Mouse (Mus musculus) embryonic facial prominence, embryonic 11.5 days (tissue): ENCODE results near the gene Fam214b. TPM values are rescaled to one million over a fixed set of nuclear protein-coding genes. Genes with fewer than 3 reads are reported as not detected.

Experiments used
- ATAC-seq: fragments of 200-750 bp; cut with Nextera tagmentation; replicated peaks from 2 replicates; pipeline ENCODE4 v1.8.0; 2017; ENCODE audit warnings: low read depth; ENCODE audit not compliant: insufficient number of reproducible peaks, low FRiP score, low TSS enrichment
- DNase-seq: peaks from one replicate; pipeline ENCODE4 v3.0.0-alpha.2; 2015; ENCODE audit warnings: low spot score
- H3K27ac ChIP-seq: fragments of 300-500 bp; sonication (generic); replicated peaks from 2 replicates; pipeline ENCODE4 v1.5.1; 2014; ENCODE audit warnings: mild to moderate bottlenecking, low read depth, low read length, control low read depth
- H3K27me3 ChIP-seq: fragments of 300-500 bp; sonication (generic); 2 replicates; pipeline ENCODE4 v1.6.1; 2014; ENCODE audit warnings: mild to moderate bottlenecking, low read length, moderate library complexity, mixed read lengths; ENCODE audit not compliant: control insufficient read depth, insufficient read depth
- H3K36me3 ChIP-seq: fragments of 300-500 bp; sonication (generic); replicated peaks from 2 replicates; pipeline ENCODE4 v1.6.1; 2014; ENCODE audit warnings: low read depth, mild to moderate bottlenecking, low read length, moderate library complexity, mixed read lengths; ENCODE audit not compliant: control insufficient read depth, insufficient read depth
- H3K4me1 ChIP-seq: fragments of 300-500 bp; sonication (generic); 2 replicates; pipeline ENCODE4 v1.6.1; 2014; ENCODE audit warnings: low read length, mixed read lengths; ENCODE audit not compliant: control insufficient read depth, insufficient read depth
- H3K4me2 ChIP-seq: fragments of 300-500 bp; sonication (generic); 2 replicates; pipeline ENCODE4 v1.6.1; 2014; ENCODE audit warnings: low read depth, mild to moderate bottlenecking, control low read depth, low read length, moderate library complexity
- H3K4me3 ChIP-seq: fragments of 300-500 bp; sonication (generic); 2 replicates; pipeline ENCODE4 v1.5.1; 2014; ENCODE audit warnings: low read depth, low read length, control low read depth
- H3K9ac ChIP-seq: fragments of 300-500 bp; sonication (generic); replicated peaks from 2 replicates; pipeline ENCODE4 v1.6.1; 2014; ENCODE audit warnings: mild to moderate bottlenecking, control low read depth, low read length
- H3K9me3 ChIP-seq: fragments of 300-500 bp; sonication (generic); replicated peaks from 2 replicates; pipeline ENCODE4 v1.6.1; 2016; ENCODE audit warnings: mild to moderate bottlenecking, low read length, inconsistent platforms, mixed read lengths; ENCODE audit not compliant: control insufficient read depth
- WGBS: fragments of 180-500 bp; shearing (Covaris S2); extraction: QIAGEN DNeasy Blood & Tissue Kit; methylation state at CpG from one replicate; pipeline ENCODE4 v1.1.7; 2014; 5-methylcytosine and 5-hydroxymethylcytosine counted together
- polyA plus RNA-seq: library from polyadenylated mRNA; unstranded; fragments of >200 nt; fragmentation: Nextera tagmentation; extraction: Ambion mirVana; gene quantifications from 2 replicates; pipeline ENCODE4 v1.2.1, GENCODE M21; 2014

Fam214b gene
- polyA plus RNA-seq, 1 experiment from 2014 or later: 8.7 TPM

- peak overlapping the region; percentile 41 for H3K9ac ChIP-seq
- no peaks in the 10 kb centered on the region for H3K9me3 ChIP-seq
- ATAC-seq: no peak
- H3K4me2 ChIP-seq: peak overlapping the region; percentile 79
- peak overlapping the region; percentile 45 for H3K4me3 ChIP-seq
- H3K4me1 ChIP-seq: peaks cover 5% of the 10 kb centered on the region; the same call in 1 of the 2 replicates
- DNase-seq: no peak
- WGBS: 30% methylated on average over 4 of the region's 4 CpGs
- no peaks in the 10 kb centered on the region for H3K27me3 ChIP-seq
- H3K27ac ChIP-seq: peak overlapping the region; percentile 53
- no peaks in the 10 kb centered on the region for H3K36me3 ChIP-seq
These were observed 1.3 kb downstream of the Fam214b start for GRCm38 (mm10) chr4:43044673-43045072.

GRCm38 (mm10) chr4:43043644-43044357, 2.2 kb downstream of the Fam214b start:
- no peaks in the 10 kb centered on the region for H3K9me3 ChIP-seq
- H3K27me3 ChIP-seq: no peaks in the 10 kb centered on the region
- 17% methylated on average over 7 of the region's 7 CpGs for WGBS
- H3K36me3 ChIP-seq: no peaks in the 10 kb centered on the region
- H3K4me3 ChIP-seq: no peak overlapping the region
- peak; percentile 82 for DNase-seq
- ATAC-seq: peak; percentile 45
- no peak overlapping the region; the same call in 1 of the 2 replicates for H3K9ac ChIP-seq
- peak overlapping the region; percentile 53 for H3K27ac ChIP-seq
- H3K4me1 ChIP-seq: peaks cover 9% of the 10 kb centered on the region; the same call in 1 of the 2 replicates
- peak overlapping the region; percentile 79 for H3K4me2 ChIP-seq

- Histone ChIP-seq H3K4me1 (peaks cover 9% of the 10 kb centered on the region; the same call in 1 of the 2 replicates), H3K4me3 (no peak overlapping the region), H3K27me3 (no peaks in the 10 kb centered on the region), H3K27ac (no peak overlapping the region), H3K36me3 (no peaks in the 10 kb centered on the region), H3K9me3 (no peaks in the 10 kb centered on the region), H3K9ac (no peak overlapping the region; the same call in 1 of the 2 replicates), H3K4me2 (no peak overlapping the region)
- ATAC-seq: no peak
- no peak for DNase-seq
- WGBS: 73% methylated on average over 9 of the region's 9 CpGs
These were observed 5.0 kb downstream of the Fam214b start for GRCm38 (mm10) chr4:43040881-43041547.

GRCm38 (mm10) chr4:43040114-43040572, 5.9 kb downstream of the Fam214b start:
- peaks cover 9% of the 10 kb centered on the region; the same call in 1 of the 2 replicates for H3K4me1 ChIP-seq
- peak; percentile 94 for ATAC-seq

GRCm38 (mm10) chr4:43039609-43040008, 6.4 kb downstream of the Fam214b start:
- H3K27ac ChIP-seq: peak overlapping the region; percentile 62
- H3K4me1 ChIP-seq: peaks cover 5% of the 10 kb centered on the region; the same call in 1 of the 2 replicates
- H3K4me2 ChIP-seq: peak overlapping the region; percentile 90
- H3K9me3 ChIP-seq: no peaks in the 10 kb centered on the region
- no peaks in the 10 kb centered on the region for H3K27me3 ChIP-seq
- DNase-seq (no peak), ATAC-seq (0 out of 2 replicates have a peak, but pooled peaks have one; percentile 1)
- H3K9ac ChIP-seq: peak overlapping the region; percentile 78
- peak overlapping the region; percentile 65 for H3K4me3 ChIP-seq
- WGBS: 1% methylated on average over 11 of the region's 11 CpGs
- no peaks in the 10 kb centered on the region for H3K36me3 ChIP-seq

More at GRCm38 (mm10) chr4:43040114-43040572, 5.9 kb downstream of the Fam214b start:
- Histone ChIP-seq H3K27me3 (no peaks in the 10 kb centered on the region), H3K4me2 (peak overlapping the region; percentile 90), H3K36me3 (no peaks in the 10 kb centered on the region), H3K9me3 (no peaks in the 10 kb centered on the region), H3K4me3 (peak overlapping the region; percentile 65), H3K9ac (peak overlapping the region; percentile 78), H3K27ac (peak overlapping the region; percentile 62)
- peak; percentile 97 for DNase-seq
- 1% methylated on average over 25 of the region's 25 CpGs for WGBS

GRCm38 (mm10) chr4:43038567-43039495, 7.2 kb downstream of the Fam214b start:
- Histone ChIP-seq H3K9ac (peak overlapping the region; percentile 78), H3K36me3 (no peaks in the 10 kb centered on the region), H3K27ac (no peak overlapping the region), H3K27me3 (no peaks in the 10 kb centered on the region), H3K9me3 (no peaks in the 10 kb centered on the region), H3K4me3 (peak overlapping the region; percentile 65), H3K4me1 (peaks cover 4% of the 10 kb centered on the region; the same call in 1 of the 2 replicates), H3K4me2 (peak overlapping the region; percentile 90)
- DNase-seq (no peak), ATAC-seq (no peak)
- 58% methylated on average over 15 of the region's 15 CpGs for WGBS

- Histone ChIP-seq H3K36me3 (no peaks in the 10 kb centered on the region), H3K9ac (no peak overlapping the region), H3K4me3 (no peak overlapping the region), H3K27ac (no peak overlapping the region), H3K27me3 (no peaks in the 10 kb centered on the region), H3K4me1 (peaks cover 4% of the 10 kb centered on the region; the same call in 1 of the 2 replicates), H3K4me2 (no peak overlapping the region), H3K9me3 (no peaks in the 10 kb centered on the region)
- no peak for DNase-seq
- 64% methylated on average over 4 of the region's 4 CpGs for WGBS
- no peak for ATAC-seq
These were observed 8.0 kb downstream of the Fam214b start for GRCm38 (mm10) chr4:43037860-43038566.
